Mouse (Mus musculus): ENCODE measurements around the gene Nab2. TPM values are rescaled to one million over a fixed set of nuclear protein-coding genes. Genes with fewer than 3 reads are reported as not detected.

Gene Nab2
- 0.48 TPM for polyA plus RNA-seq (2014; fragmentation: Illumina TruSeq; extraction: RNeasy Lipid Tissue Mini Kit (QIAGEN cat#74804); ENCODE audit: low replicate concordance)

GRCm38 (mm10) chr10:127668093-127669050, at the start of gene Nab2:
Gene Nab2, minus strand, starts transcription at chr10:127668568.

GRCm38 (mm10) chr10:127704766-127705220, 36.4 kb upstream of the Nab2 start, which contains the start of gene Myo1a:
Gene Myo1a, plus strand, starts transcription at chr10:127705170.

GRCm38 (mm10) chr10:127666501-127667268, 1.7 kb downstream of the Nab2 start, which contains the start of gene Nemp1:
Gene Nemp1, plus strand, starts transcription at chr10:127666901.

GRCm38 (mm10) chr10:127642772-127643552, 25.4 kb downstream of the Nab2 start, which contains the start of gene Stat6:
Gene Stat6, plus strand, starts transcription at chr10:127642986.

GRCm38 (mm10) chr10:127620406-127621190, 47.8 kb downstream of the Nab2 start, which contains the start of gene Lrp1:
Gene Lrp1, minus strand, starts transcription at chr10:127621148.

Other genes with a start within 250 kb of the Nab2 start
- gene Stac3, start 166.9 kb downstream of the Nab2 start, polyA plus RNA-seq (2014; fragmentation: Illumina TruSeq; extraction: RNeasy Lipid Tissue Mini Kit (QIAGEN cat#74804); ENCODE audit: low replicate concordance), result not detected
- not detected for gene Ndufa4l2, start 153.6 kb downstream of the Nab2 start, polyA plus RNA-seq (2014; fragmentation: Illumina TruSeq; extraction: RNeasy Lipid Tissue Mini Kit (QIAGEN cat#74804); ENCODE audit: low replicate concordance)
- 0.78 TPM for gene Shmt2, start 146.1 kb downstream of the Nab2 start, polyA plus RNA-seq (2014; fragmentation: Illumina TruSeq; extraction: RNeasy Lipid Tissue Mini Kit (QIAGEN cat#74804); ENCODE audit: low replicate concordance)
- gene Nxph4, start 134.0 kb downstream of the Nab2 start, polyA plus RNA-seq (2014; fragmentation: Illumina TruSeq; extraction: RNeasy Lipid Tissue Mini Kit (QIAGEN cat#74804); ENCODE audit: low replicate concordance), result not detected
- 3.2 TPM for gene Lrp1, start 47.4 kb downstream of the Nab2 start, polyA plus RNA-seq (2014; fragmentation: Illumina TruSeq; extraction: RNeasy Lipid Tissue Mini Kit (QIAGEN cat#74804); ENCODE audit: low replicate concordance)
- gene Stat6, start 25.6 kb downstream of the Nab2 start, polyA plus RNA-seq (2014; fragmentation: Illumina TruSeq; extraction: RNeasy Lipid Tissue Mini Kit (QIAGEN cat#74804); ENCODE audit: low replicate concordance), result 46.4 TPM
- 9.6 TPM for gene Nemp1, start 1.7 kb downstream of the Nab2 start, polyA plus RNA-seq (2014; fragmentation: Illumina TruSeq; extraction: RNeasy Lipid Tissue Mini Kit (QIAGEN cat#74804); ENCODE audit: low replicate concordance)
- 124 TPM for gene Myo1a, start 36.6 kb upstream of the Nab2 start, polyA plus RNA-seq (2014; fragmentation: Illumina TruSeq; extraction: RNeasy Lipid Tissue Mini Kit (QIAGEN cat#74804); ENCODE audit: low replicate concordance)
- gene Tac2, start 55.9 kb upstream of the Nab2 start, polyA plus RNA-seq (2014; fragmentation: Illumina TruSeq; extraction: RNeasy Lipid Tissue Mini Kit (QIAGEN cat#74804); ENCODE audit: low replicate concordance), result not detected
- gene Zbtb39, start 71.0 kb upstream of the Nab2 start, polyA plus RNA-seq (2014; fragmentation: Illumina TruSeq; extraction: RNeasy Lipid Tissue Mini Kit (QIAGEN cat#74804); ENCODE audit: low replicate concordance), result 3.1 TPM
- 0.19 TPM for gene Gpr182, start 83.2 kb upstream of the Nab2 start, polyA plus RNA-seq (2014; fragmentation: Illumina TruSeq; extraction: RNeasy Lipid Tissue Mini Kit (QIAGEN cat#74804); ENCODE audit: low replicate concordance)
- gene Rdh1, start 91.2 kb upstream of the Nab2 start, polyA plus RNA-seq (2014; fragmentation: Illumina TruSeq; extraction: RNeasy Lipid Tissue Mini Kit (QIAGEN cat#74804); ENCODE audit: low replicate concordance), result 0.19 TPM
- gene Rdh16f1, start 91.2 kb upstream of the Nab2 start, polyA plus RNA-seq (2014; fragmentation: Illumina TruSeq; extraction: RNeasy Lipid Tissue Mini Kit (QIAGEN cat#74804); ENCODE audit: low replicate concordance), result not detected
- 67.6 TPM for gene Rdh9, start 107.8 kb upstream of the Nab2 start, polyA plus RNA-seq (2014; fragmentation: Illumina TruSeq; extraction: RNeasy Lipid Tissue Mini Kit (QIAGEN cat#74804); ENCODE audit: low replicate concordance)
- gene Rdh16, start 132.6 kb upstream of the Nab2 start, polyA plus RNA-seq (2014; fragmentation: Illumina TruSeq; extraction: RNeasy Lipid Tissue Mini Kit (QIAGEN cat#74804); ENCODE audit: low replicate concordance), result 7.8 TPM
- not detected for gene Rdh19, start 181.4 kb upstream of the Nab2 start, polyA plus RNA-seq (2014; fragmentation: Illumina TruSeq; extraction: RNeasy Lipid Tissue Mini Kit (QIAGEN cat#74804); ENCODE audit: low replicate concordance)
- gene Rdh16f2, start 197.9 kb upstream of the Nab2 start, polyA plus RNA-seq (2014; fragmentation: Illumina TruSeq; extraction: RNeasy Lipid Tissue Mini Kit (QIAGEN cat#74804); ENCODE audit: low replicate concordance), result 5.0 TPM
- 55.8 TPM for gene Rdh7, start 220.2 kb upstream of the Nab2 start, polyA plus RNA-seq (2014; fragmentation: Illumina TruSeq; extraction: RNeasy Lipid Tissue Mini Kit (QIAGEN cat#74804); ENCODE audit: low replicate concordance)
- gene Sdr9c7, start 229.9 kb upstream of the Nab2 start, polyA plus RNA-seq (2014; fragmentation: Illumina TruSeq; extraction: RNeasy Lipid Tissue Mini Kit (QIAGEN cat#74804); ENCODE audit: low replicate concordance), result 0.93 TPM

All from small intestine, adult 10 weeks (tissue).